8 mouse cellular contexts compared by ENCODE assay signal in genomic region chr6:87042004-87042336, GRCm38 (mm10). TPM values are rescaled to one million over a fixed set of nuclear protein-coding genes. Genes with fewer than 3 reads are reported as not detected.
DNase-seq lines count a peak whose midpoint lies in the region; ATAC-seq lines count a peak whose summit lies in the region.

No protein-coding gene starts in this region.

- DNase-seq in kidney, postnatal 25 days: no peak
- no peak for DNase-seq in hindbrain, embryonic 14.5 days (ENCODE audit: low spot score)
- DNase-seq in natural killer cell, adult 2 months (ENCODE audit: low spot score in 2 of 2): no peak
- DNase-seq in right cerebral cortex, postnatal 4 days: no peak
- DNase-seq in layer of hippocampus, postnatal 10 days (ENCODE audit: low spot score in 2 of 2): no peak

- peak overlapping the region; percentile 99 for H3K27ac ChIP-seq in kidney, embryonic 16.5 days (ENCODE audit: low read length)
- H3K27ac ChIP-seq in brown adipose tissue, adult 24 weeks (replicated peaks; ENCODE audit: low read depth, low read length): peak overlapping the region; percentile 82
- peak overlapping the region; percentile 99 for H3K27ac ChIP-seq in hindbrain, embryonic 14.5 days
- H3K27ac ChIP-seq in midbrain, embryonic 13.5 days: peak overlapping the region; percentile 96

- WGBS in kidney, embryonic 16.5 days: under 1% methylated on average over 11 of the region's 11 CpGs
- under 1% methylated on average over 11 of the region's 11 CpGs for WGBS in hindbrain, embryonic 14.5 days
- under 1% methylated on average over 11 of the region's 11 CpGs for WGBS in midbrain, embryonic 13.5 days

- no peaks in the 10 kb centered on the region for H3K9me3 ChIP-seq in kidney, embryonic 16.5 days (ENCODE audit: low read length)
- no peaks in the 10 kb centered on the region for H3K9me3 ChIP-seq in hindbrain, embryonic 14.5 days (ENCODE audit: control insufficient read depth, low read length)
- peaks cover 2% of the 10 kb centered on the region; the same call in 1 of the 2 replicates for H3K9me3 ChIP-seq in midbrain, embryonic 13.5 days

- no peaks in the 10 kb centered on the region for H3K36me3 ChIP-seq in kidney, embryonic 16.5 days (ENCODE audit: insufficient read depth, low read length)
- no peaks in the 10 kb centered on the region for H3K36me3 ChIP-seq in hindbrain, embryonic 14.5 days (replicated peaks; ENCODE audit: control insufficient read depth, insufficient read depth)
- H3K36me3 ChIP-seq in midbrain, embryonic 13.5 days: no peaks in the 10 kb centered on the region

- peak; percentile 20; the same call in 1 of the 2 replicates for ATAC-seq in kidney, embryonic 16.5 days (ENCODE audit: low FRiP score, low TSS enrichment)
- no peak for ATAC-seq in hindbrain, embryonic 14.5 days (ENCODE audit: low FRiP score)
- peak; percentile 27 for ATAC-seq in midbrain, embryonic 13.5 days

- no peaks in the 10 kb centered on the region for H3K27me3 ChIP-seq in kidney, embryonic 16.5 days (ENCODE audit: insufficient read depth, low read length)
- no peaks in the 10 kb centered on the region for H3K27me3 ChIP-seq in hindbrain, embryonic 14.5 days (ENCODE audit: control insufficient read depth, insufficient read depth, low read length)
- H3K27me3 ChIP-seq in midbrain, embryonic 13.5 days: no peaks in the 10 kb centered on the region

- H3K9ac ChIP-seq in kidney, embryonic 16.5 days (replicated peaks; ENCODE audit: low read length): peak overlapping the region; percentile 94
- H3K9ac ChIP-seq in hindbrain, embryonic 14.5 days: peak overlapping the region; percentile 94
- peak overlapping the region; percentile 94 for H3K9ac ChIP-seq in midbrain, embryonic 13.5 days (replicated peaks)

- peak overlapping the region; percentile 87 for H3K4me3 ChIP-seq in kidney, embryonic 16.5 days (ENCODE audit: low read length)
- H3K4me3 ChIP-seq in brown adipose tissue, adult 24 weeks (ENCODE audit: insufficient read depth, low read depth, low read length): peak overlapping the region; percentile 67
- H3K4me3 ChIP-seq in hindbrain, embryonic 14.5 days (replicated peaks; ENCODE audit: low read length): peak overlapping the region; percentile 97
- peak overlapping the region; percentile 92 for H3K4me3 ChIP-seq in midbrain, embryonic 13.5 days (replicated peaks)

- H3K4me2 ChIP-seq in kidney, embryonic 16.5 days (replicated peaks; ENCODE audit: low read depth, low read length): peak overlapping the region; percentile 69
- peak overlapping the region; percentile 82 for H3K4me2 ChIP-seq in hindbrain, embryonic 14.5 days (replicated peaks)
- peak overlapping the region; percentile 67 for H3K4me2 ChIP-seq in midbrain, embryonic 13.5 days (replicated peaks)

- peaks cover 16% of the 10 kb centered on the region for H3K4me1 ChIP-seq in kidney, embryonic 16.5 days (ENCODE audit: insufficient read depth, low read length)
- H3K4me1 ChIP-seq in brown adipose tissue, adult 24 weeks (ENCODE audit: control insufficient read depth, insufficient read depth, insufficient read length, low read length): peaks cover 5% of the 10 kb centered on the region; the same call in 1 of the 2 replicates
- peaks cover 13% of the 10 kb centered on the region for H3K4me1 ChIP-seq in hindbrain, embryonic 14.5 days (replicated peaks; ENCODE audit: control insufficient read depth, insufficient read depth, low read length)
- H3K4me1 ChIP-seq in midbrain, embryonic 13.5 days (replicated peaks): peaks cover 17% of the 10 kb centered on the region

RNA-seq across cellular contexts. Expression of gene Gfpt1, which starts 0.7 kb away (rescaled TPM):
- polyA plus RNA-seq in kidney, embryonic 16.5 days (2015; fragmentation: Nextera tagmentation; extraction: Ambion mirVana): 18.1 and 20.7 TPM in 2 replicates
- 17.7 and 32.4 TPM in 2 replicates for polyA plus RNA-seq in brown adipose tissue, adult 24 weeks (2012; ENCODE audit: insufficient read depth, insufficient read length, missing spikeins)
- 26.9 and 28.8 TPM in 2 replicates for polyA plus RNA-seq in hindbrain, embryonic 14.5 days (2014; fragmentation: Nextera tagmentation; extraction: Ambion mirVana)
- polyA plus RNA-seq in midbrain, embryonic 13.5 days (2015; fragmentation: Nextera tagmentation; extraction: Ambion mirVana): 20.1 and 20.5 TPM in 2 replicates
- 10 to 100 TPM; 64.1 to 66.4 TPM for total RNA-seq in layer of hippocampus, postnatal 10 days (2021)

RNA-seq across cellular contexts. Expression of gene Nfu1, which starts 32.9 kb away (rescaled TPM):
- polyA plus RNA-seq in kidney, embryonic 16.5 days (2015; fragmentation: Nextera tagmentation; extraction: Ambion mirVana): 97.9 and 99.2 TPM in 2 replicates
- polyA plus RNA-seq in brown adipose tissue, adult 24 weeks (2012; ENCODE audit: insufficient read depth, insufficient read length, missing spikeins): 182 and 220 TPM in 2 replicates
- 137 and 146 TPM in 2 replicates for polyA plus RNA-seq in hindbrain, embryonic 14.5 days (2014; fragmentation: Nextera tagmentation; extraction: Ambion mirVana)
- 113 and 125 TPM in 2 replicates for polyA plus RNA-seq in midbrain, embryonic 13.5 days (2015; fragmentation: Nextera tagmentation; extraction: Ambion mirVana)
- 10 to 100 TPM; 59.3 to 63.0 TPM for total RNA-seq in layer of hippocampus, postnatal 10 days (2021)
